Mouse (Mus musculus): ENCODE measurements around the gene Prok2. TPM values are rescaled to one million over a fixed set of nuclear protein-coding genes. Genes with fewer than 3 reads are reported as not detected.

Gene Prok2
- 0.17 TPM in 1 of 2 replicates, not detected in the other for polyA plus RNA-seq (2015; fragmentation: Nextera tagmentation; extraction: Ambion mirVana)

GRCm38 (mm10) chr6:99725971-99726561, at the start of gene Prok2:
Gene Prok2 (minus strand): TSS chr6:99726392.
- under 1% methylated on average over 61 of the region's 61 CpGs for WGBS
- no peaks in the 10 kb centered on the region for H3K9me3 ChIP-seq (ENCODE audit: low read length)
- H3K36me3 ChIP-seq (ENCODE audit: insufficient read depth, low read length): no peaks in the 10 kb centered on the region
- peak within 1 kb of the TSS; percentile 95 for H3K4me2 ChIP-seq (replicated peaks; ENCODE audit: low read depth, low read length)
- peak within 1 kb of the TSS; percentile 46 for H3K4me3 ChIP-seq (ENCODE audit: low read length)
- no peak for ATAC-seq (ENCODE audit: low FRiP score, low TSS enrichment)
- H3K4me1 ChIP-seq (ENCODE audit: insufficient read depth, low read length): peaks cover 15% of the 10 kb centered on the region
- no peak within 1 kb of the TSS for H3K27ac ChIP-seq (ENCODE audit: low read length)
- peak within 1 kb of the TSS; percentile 47 for H3K9ac ChIP-seq (replicated peaks; ENCODE audit: low read length)
- peaks cover 51% of the 10 kb centered on the region for H3K27me3 ChIP-seq (ENCODE audit: insufficient read depth, low read length)

DNA sequence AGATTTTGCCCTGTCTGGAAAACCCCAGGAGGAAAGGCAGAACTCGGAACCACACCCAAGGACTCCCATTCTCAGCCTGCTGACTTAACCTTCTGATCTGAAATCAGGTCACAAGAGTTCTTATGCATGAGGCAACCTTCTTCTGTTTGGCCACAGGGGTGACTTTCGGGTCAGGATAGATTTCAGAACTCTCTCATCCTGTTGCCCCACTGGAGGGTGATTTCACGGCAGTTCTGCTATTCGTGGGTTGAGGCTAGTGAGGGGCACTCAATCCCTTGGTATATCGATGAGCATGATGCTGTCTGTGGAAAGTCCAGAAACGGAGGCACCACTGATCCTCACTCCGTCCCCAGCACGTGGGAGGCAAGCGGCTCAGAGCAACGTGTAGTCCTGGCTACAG, 48.5 kb upstream of the Prok2 start:
- Histone ChIP-seq H3K27ac (ENCODE audit: low read length) (no peak overlapping the region), H3K4me3 (ENCODE audit: low read length) (no peak overlapping the region), H3K36me3 (ENCODE audit: insufficient read depth, low read length) (no peaks in the 10 kb centered on the region), H3K4me1 (ENCODE audit: insufficient read depth, low read length) (no peaks in the 10 kb centered on the region), H3K27me3 (ENCODE audit: insufficient read depth, low read length) (peaks cover 2% of the 10 kb centered on the region; the same call in 1 of the 2 replicates), H3K9ac (replicated peaks; ENCODE audit: low read length) (no peak overlapping the region), H3K9me3 (ENCODE audit: low read length) (no peaks in the 10 kb centered on the region), H3K4me2 (replicated peaks; ENCODE audit: low read depth, low read length) (no peak overlapping the region)
- whole genome bisulfite sequencing: 61% methylated on average over 10 of the region's 10 CpGs
- ATAC-seq (ENCODE audit: low FRiP score, low TSS enrichment): no peak

- Histone ChIP-seq H3K27ac (ENCODE audit: low read length) (no peak overlapping the region), H3K9me3 (ENCODE audit: low read length) (no peaks in the 10 kb centered on the region), H3K36me3 (ENCODE audit: insufficient read depth, low read length) (no peaks in the 10 kb centered on the region), H3K4me2 (replicated peaks; ENCODE audit: low read depth, low read length) (no peak overlapping the region), H3K9ac (replicated peaks; ENCODE audit: low read length) (no peak overlapping the region), H3K4me1 (ENCODE audit: insufficient read depth, low read length) (no peaks in the 10 kb centered on the region), H3K27me3 (ENCODE audit: insufficient read depth, low read length) (no peaks in the 10 kb centered on the region), H3K4me3 (ENCODE audit: low read length) (no peak overlapping the region)
- WGBS: 35% methylated on average over 5 of the region's 5 CpGs
- ATAC-seq (ENCODE audit: low FRiP score, low TSS enrichment): no peak
Observed at GRCm38 (mm10) chr6:99768495-99768894, 42.3 kb upstream of the Prok2 start.

DNA sequence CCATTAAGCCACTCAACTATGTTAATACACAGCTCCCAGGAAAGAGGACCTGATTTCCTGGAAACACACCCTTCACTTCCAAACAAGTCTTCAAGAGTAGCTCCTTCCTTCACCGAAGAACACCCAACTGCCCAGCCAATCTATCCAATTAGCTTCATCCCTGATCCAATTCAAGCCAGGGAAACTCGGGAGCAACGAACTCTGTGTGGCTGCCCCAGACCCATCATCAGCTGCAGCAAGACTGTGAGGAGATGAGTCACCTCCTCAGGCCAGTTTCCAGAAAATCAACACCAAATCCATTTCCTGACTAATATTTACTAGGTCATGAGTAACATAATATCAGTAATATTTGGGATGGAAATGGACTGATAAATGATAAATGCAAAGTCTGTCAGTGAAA, 38.7 kb upstream of the Prok2 start:
- H3K9me3 ChIP-seq (ENCODE audit: low read length): no peaks in the 10 kb centered on the region
- no peak overlapping the region for H3K4me3 ChIP-seq (ENCODE audit: low read length)
- no peak overlapping the region for H3K27ac ChIP-seq (ENCODE audit: low read length)
- no peaks in the 10 kb centered on the region for H3K4me1 ChIP-seq (ENCODE audit: insufficient read depth, low read length)
- no peak overlapping the region for H3K4me2 ChIP-seq (replicated peaks; ENCODE audit: low read depth, low read length)
- 83% methylated on average over 3 of the region's 3 CpGs for WGBS
- no peaks in the 10 kb centered on the region for H3K27me3 ChIP-seq (ENCODE audit: insufficient read depth, low read length)
- H3K36me3 ChIP-seq (ENCODE audit: insufficient read depth, low read length): no peaks in the 10 kb centered on the region
- ATAC-seq (ENCODE audit: low FRiP score, low TSS enrichment): no peak
- H3K9ac ChIP-seq (replicated peaks; ENCODE audit: low read length): no peak overlapping the region

GRCm38 (mm10) chr6:99762069-99762985, 36.1 kb upstream of the Prok2 start:
- Histone ChIP-seq H3K9ac (replicated peaks; ENCODE audit: low read length) (no peak overlapping the region), H3K36me3 (ENCODE audit: insufficient read depth, low read length) (no peaks in the 10 kb centered on the region)

GRCm38 (mm10) chr6:99756105-99756504, 29.9 kb upstream of the Prok2 start:
- no peaks in the 10 kb centered on the region for H3K4me1 ChIP-seq (ENCODE audit: insufficient read depth, low read length)
- H3K27ac ChIP-seq (ENCODE audit: low read length): no peak overlapping the region
- H3K9me3 ChIP-seq (ENCODE audit: low read length): 0 out of 2 replicates have a peak, but pooled peaks cover 2% of the 10 kb centered on the region
- no peaks in the 10 kb centered on the region for H3K36me3 ChIP-seq (ENCODE audit: insufficient read depth, low read length)
- WGBS: 83% methylated on average over 9 of the region's 9 CpGs
- H3K9ac ChIP-seq (replicated peaks; ENCODE audit: low read length): no peak overlapping the region
- no peak overlapping the region for H3K4me3 ChIP-seq (ENCODE audit: low read length)
- no peaks in the 10 kb centered on the region for H3K27me3 ChIP-seq (ENCODE audit: insufficient read depth, low read length)
- no peak for ATAC-seq (ENCODE audit: low FRiP score, low TSS enrichment)
- H3K4me2 ChIP-seq (replicated peaks; ENCODE audit: low read depth, low read length): no peak overlapping the region

More at GRCm38 (mm10) chr6:99762069-99762985, 36.1 kb upstream of the Prok2 start:
- ATAC-seq (ENCODE audit: low FRiP score, low TSS enrichment): no peak
- Histone ChIP-seq H3K4me3 (ENCODE audit: low read length) (no peak overlapping the region), H3K27me3 (ENCODE audit: insufficient read depth, low read length) (no peaks in the 10 kb centered on the region), H3K4me1 (ENCODE audit: insufficient read depth, low read length) (no peaks in the 10 kb centered on the region), H3K4me2 (replicated peaks; ENCODE audit: low read depth, low read length) (no peak overlapping the region), H3K9me3 (ENCODE audit: low read length) (0 out of 2 replicates have a peak, but pooled peaks cover 2% of the 10 kb centered on the region), H3K27ac (ENCODE audit: low read length) (no peak overlapping the region)
- WGBS: 68% methylated on average over 14 of the region's 14 CpGs

- Histone ChIP-seq H3K9ac (replicated peaks; ENCODE audit: low read length) (no peak overlapping the region), H3K4me1 (ENCODE audit: insufficient read depth, low read length) (no peaks in the 10 kb centered on the region), H3K4me2 (replicated peaks; ENCODE audit: low read depth, low read length) (no peak overlapping the region), H3K36me3 (ENCODE audit: insufficient read depth, low read length) (no peaks in the 10 kb centered on the region), H3K4me3 (ENCODE audit: low read length) (no peak overlapping the region), H3K27me3 (ENCODE audit: insufficient read depth, low read length) (no peaks in the 10 kb centered on the region), H3K9me3 (ENCODE audit: low read length) (no peaks in the 10 kb centered on the region), H3K27ac (ENCODE audit: low read length) (no peak overlapping the region)
- ATAC-seq (ENCODE audit: low FRiP score, low TSS enrichment): no peak
- WGBS: 62% methylated on average over 6 of the region's 6 CpGs
Observed at GRCm38 (mm10) chr6:99751308-99751707, 25.1 kb upstream of the Prok2 start.

GRCm38 (mm10) chr6:99746275-99746674, 20.1 kb upstream of the Prok2 start:
- Histone ChIP-seq H3K4me3 (ENCODE audit: low read length) (no peak overlapping the region), H3K36me3 (ENCODE audit: insufficient read depth, low read length) (no peaks in the 10 kb centered on the region), H3K4me1 (ENCODE audit: insufficient read depth, low read length) (no peaks in the 10 kb centered on the region), H3K9ac (replicated peaks; ENCODE audit: low read length) (no peak overlapping the region), H3K27ac (ENCODE audit: low read length) (no peak overlapping the region), H3K27me3 (ENCODE audit: insufficient read depth, low read length) (no peaks in the 10 kb centered on the region), H3K9me3 (ENCODE audit: low read length) (no peaks in the 10 kb centered on the region), H3K4me2 (replicated peaks; ENCODE audit: low read depth, low read length) (no peak overlapping the region)
- no peak for ATAC-seq (ENCODE audit: low FRiP score, low TSS enrichment)
- WGBS: 77% methylated on average over 5 of the region's 5 CpGs

DNA sequence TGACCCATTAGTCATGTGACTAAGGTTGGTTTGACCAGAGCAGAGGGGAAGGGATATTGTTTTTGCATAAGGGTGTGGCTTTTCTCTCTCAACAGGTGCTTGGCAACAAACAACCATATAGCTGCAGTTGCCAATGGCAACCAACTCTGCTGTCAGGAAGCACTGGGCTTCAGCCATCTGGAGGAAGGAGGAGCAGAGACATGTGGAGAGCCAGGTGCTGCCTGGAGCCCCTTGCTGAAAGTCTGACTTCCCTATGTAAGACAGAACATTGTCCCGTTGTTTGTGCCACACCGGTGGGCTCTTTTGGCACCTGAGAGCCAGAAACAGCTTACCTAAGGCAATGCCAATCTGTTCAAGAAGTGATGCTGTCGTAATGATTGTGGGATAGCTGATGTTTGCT, 16.7 kb upstream of the Prok2 start:
- no peak for ATAC-seq (ENCODE audit: low FRiP score, low TSS enrichment)
- no peaks in the 10 kb centered on the region for H3K4me1 ChIP-seq (ENCODE audit: insufficient read depth, low read length)
- no peak overlapping the region for H3K4me3 ChIP-seq (ENCODE audit: low read length)
- WGBS: 80% methylated on average over 3 of the region's 3 CpGs
- H3K27me3 ChIP-seq (ENCODE audit: insufficient read depth, low read length): no peaks in the 10 kb centered on the region
- H3K4me2 ChIP-seq (replicated peaks; ENCODE audit: low read depth, low read length): no peak overlapping the region
- no peak overlapping the region for H3K9ac ChIP-seq (replicated peaks; ENCODE audit: low read length)
- no peak overlapping the region for H3K27ac ChIP-seq (ENCODE audit: low read length)
- no peaks in the 10 kb centered on the region for H3K36me3 ChIP-seq (ENCODE audit: insufficient read depth, low read length)
- no peaks in the 10 kb centered on the region for H3K9me3 ChIP-seq (ENCODE audit: low read length)

DNA sequence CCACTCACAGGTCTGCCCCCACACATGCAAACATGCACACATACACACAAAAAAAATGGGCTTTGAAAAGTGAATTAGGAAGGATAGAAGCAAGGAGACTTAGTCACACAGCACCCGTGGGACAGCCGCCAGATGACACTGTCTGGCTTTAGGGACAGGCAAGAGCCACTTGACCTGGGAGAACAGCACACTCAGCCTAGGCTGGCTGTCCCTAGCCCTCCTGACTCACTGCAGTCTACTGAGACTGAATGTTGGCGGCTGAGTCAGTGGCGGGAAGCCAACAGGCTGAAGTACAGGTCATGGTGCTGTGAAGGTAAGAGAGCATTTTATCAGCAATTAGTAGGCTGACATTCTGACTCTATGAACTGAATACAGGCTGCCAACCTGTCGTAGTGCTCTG, 8.5 kb upstream of the Prok2 start:
- Histone ChIP-seq H3K36me3 (ENCODE audit: insufficient read depth, low read length) (no peaks in the 10 kb centered on the region), H3K27me3 (ENCODE audit: insufficient read depth, low read length) (no peaks in the 10 kb centered on the region; the same call in 1 of the 2 replicates), H3K4me1 (ENCODE audit: insufficient read depth, low read length) (no peaks in the 10 kb centered on the region), H3K4me2 (replicated peaks; ENCODE audit: low read depth, low read length) (no peak overlapping the region), H3K9ac (replicated peaks; ENCODE audit: low read length) (no peak overlapping the region), H3K4me3 (ENCODE audit: low read length) (no peak overlapping the region), H3K27ac (ENCODE audit: low read length) (no peak overlapping the region), H3K9me3 (ENCODE audit: low read length) (no peaks in the 10 kb centered on the region)
- ATAC-seq (ENCODE audit: low FRiP score, low TSS enrichment): no peak
- 76% methylated on average over 5 of the region's 5 CpGs for WGBS
